Mouse (Mus musculus) lung, postnatal 0 days (tissue): ENCODE measurements around the gene Cdh26. TPM values are rescaled to one million over a fixed set of nuclear protein-coding genes. Genes with fewer than 3 reads are reported as not detected.

ENCODE experiments used
- ATAC-seq: fragments of 200-750 bp; cut with Nextera tagmentation; 2 replicates; pipeline ENCODE4 v1.8.0; 2017; ENCODE audit warnings: moderate library complexity
- DNase-seq: peaks from one replicate; pipeline ENCODE4 v3.0.0-alpha.2; 2016; ENCODE audit warnings: low spot score
- H3K27ac ChIP-seq: fragments of 300-500 bp; sonication (generic); 2 replicates; pipeline ENCODE4 v1.5.1; 2014; ENCODE audit warnings: antibody characterized with exemption, mild to moderate bottlenecking, low read length, mixed read lengths
- H3K27me3 ChIP-seq: fragments of 300-500 bp; sonication (generic); replicated peaks from 2 replicates; pipeline ENCODE4 v1.6.1; 2014; ENCODE audit warnings: low read length, mixed read lengths; ENCODE audit not compliant: insufficient read depth
- H3K36me3 ChIP-seq: fragments of 300-500 bp; sonication (generic); 2 replicates; pipeline ENCODE4 v1.6.1; 2014; ENCODE audit warnings: low read length, mixed read lengths; ENCODE audit not compliant: insufficient read depth
- H3K4me1 ChIP-seq: fragments of 300-500 bp; sonication (generic); 2 replicates; pipeline ENCODE4 v1.6.1; 2014; ENCODE audit warnings: antibody characterized with exemption, low read depth, low read length, mixed read lengths; ENCODE audit not compliant: insufficient read depth
- H3K4me2 ChIP-seq: fragments of 300-500 bp; sonication (generic); replicated peaks from 2 replicates; pipeline ENCODE4 v1.6.1; 2014; ENCODE audit warnings: low read depth, mild to moderate bottlenecking, low read length, moderate library complexity, mixed read lengths
- H3K4me3 ChIP-seq: fragments of 300-500 bp; sonication (generic); 2 replicates; pipeline ENCODE4 v1.5.1; 2014; ENCODE audit warnings: low read depth, low read length
- H3K9ac ChIP-seq: fragments of 300-500 bp; sonication (generic); replicated peaks from 2 replicates; pipeline ENCODE4 v1.6.1; 2014; ENCODE audit warnings: low read depth, mild to moderate bottlenecking
- H3K9me3 ChIP-seq: fragments of 300-500 bp; sonication (generic); 2 replicates; pipeline ENCODE4 v1.6.1; 2016; ENCODE audit warnings: low read length, mixed read lengths
- CTCF ChIP-seq: IDR thresholded peaks from 2 replicates; pipeline ENCODE4 v1.5.1; 2016; ENCODE audit warnings: antibody characterized with exemption, mild to moderate bottlenecking
- EP300 ChIP-seq: IDR thresholded peaks from 2 replicates; pipeline ENCODE4 v1.6.1; 2016; ENCODE audit warnings: antibody characterized with exemption, mild to moderate bottlenecking, control low read depth
- WGBS: fragments of 180-500 bp; shearing (Covaris S2); extraction: QIAGEN DNeasy Blood & Tissue Kit; methylation state at CpG from one replicate; pipeline ENCODE4 v1.1.7; 2014; 5-methylcytosine and 5-hydroxymethylcytosine counted together
- polyA plus RNA-seq: library from polyadenylated mRNA; unstranded; fragments of >200 nt; fragmentation: Nextera tagmentation; extraction: Ambion mirVana; gene quantifications from 2 replicates; pipeline ENCODE4 v1.2.1, GENCODE M21; 2015

Cdh26 gene
- polyA plus RNA-seq, 1 experiment from 2014 or later = 0.13 TPM

DNA sequence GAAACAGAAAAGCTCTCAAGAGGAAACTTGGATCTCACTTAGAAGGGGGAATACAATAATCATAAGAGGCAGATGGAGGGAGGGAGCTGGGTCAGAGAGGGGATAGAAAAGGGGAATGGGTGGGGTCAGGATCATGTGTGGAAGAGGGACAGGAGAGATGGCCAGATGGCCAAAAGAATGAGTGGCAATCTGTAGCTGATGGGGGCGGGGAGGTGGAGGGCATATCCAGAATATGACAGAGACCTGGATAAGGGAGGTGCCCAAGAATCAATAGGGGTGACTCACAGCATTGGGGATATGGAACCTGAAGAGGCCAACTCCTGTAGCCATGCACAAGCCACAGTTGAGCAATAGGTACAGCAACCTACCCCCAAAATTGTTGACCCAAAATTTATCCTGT lies 92.5 kb downstream of the Cdh26 start:
- Histone ChIP-seq H3K36me3 (no peaks in the 10 kb centered on the region), H3K9ac (no peak overlapping the region), H3K27ac (no peak overlapping the region), H3K27me3 (no peaks in the 10 kb centered on the region), H3K4me3 (no peak overlapping the region), H3K4me2 (no peak overlapping the region), H3K9me3 (no peaks in the 10 kb centered on the region), H3K4me1 (no peaks in the 10 kb centered on the region)
- DNase-seq (no peak), ATAC-seq (no peak)
- TF ChIP-seq EP300 (no peak), CTCF (no peak)
- 94% methylated on average over 1 of the region's 1 CpGs for WGBS

DNA sequence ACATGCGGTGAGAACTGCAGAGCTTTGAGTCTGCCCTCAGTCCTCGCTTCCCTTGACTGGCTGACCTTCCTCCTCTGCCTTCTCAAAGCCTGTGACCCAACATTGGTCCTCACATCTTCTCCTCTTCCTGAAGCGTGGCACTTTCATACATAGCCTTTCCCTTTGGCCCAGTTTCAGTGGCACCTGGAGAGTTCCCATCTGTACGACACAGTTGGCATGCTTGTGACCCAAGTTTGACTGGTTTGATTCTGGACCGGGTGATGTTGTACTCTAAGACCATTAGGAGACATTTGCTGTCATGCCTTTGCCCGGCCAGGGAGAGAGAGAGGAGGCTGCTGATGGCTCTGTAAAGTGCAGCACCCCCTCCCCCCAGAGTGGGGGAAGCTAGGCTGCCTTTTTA lies 96.4 kb downstream of the Cdh26 start:
- no peak for ATAC-seq
- TF ChIP-seq EP300 (no peak), CTCF (no peak)
- no peak overlapping the region for H3K4me2 ChIP-seq
- H3K4me3 ChIP-seq = no peak overlapping the region
- H3K36me3 ChIP-seq = no peaks in the 10 kb centered on the region
- H3K9me3 ChIP-seq = no peaks in the 10 kb centered on the region
- no peaks in the 10 kb centered on the region for H3K4me1 ChIP-seq
- WGBS = 78% methylated on average over 6 of the region's 6 CpGs
- H3K9ac ChIP-seq = no peak overlapping the region
- no peaks in the 10 kb centered on the region for H3K27me3 ChIP-seq
- H3K27ac ChIP-seq = no peak overlapping the region
- no peak for DNase-seq

DNA sequence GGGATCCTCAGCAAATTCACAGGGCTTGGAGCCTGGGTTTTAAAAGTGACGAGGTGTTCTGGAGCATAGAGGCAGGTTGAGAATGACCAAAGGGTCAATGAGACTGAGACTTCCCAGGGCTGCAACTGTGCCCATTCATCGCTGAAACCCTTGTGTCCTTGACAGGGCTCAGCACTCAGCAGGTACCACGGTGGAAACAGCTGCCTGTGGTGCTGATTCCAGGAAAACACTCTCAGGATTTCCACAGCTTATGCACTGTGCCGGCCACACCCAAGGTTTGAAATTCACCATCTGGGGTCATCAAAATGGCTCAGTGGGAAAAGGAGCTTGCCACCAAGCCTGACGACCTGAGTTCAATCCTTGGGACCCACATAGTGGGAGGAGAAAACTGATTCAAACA lies 100.9 kb downstream of the Cdh26 start:
- H3K9me3 ChIP-seq = no peaks in the 10 kb centered on the region
- TF ChIP-seq CTCF (no peak), EP300 (no peak)
- H3K27me3 ChIP-seq = no peaks in the 10 kb centered on the region
- H3K36me3 ChIP-seq = no peaks in the 10 kb centered on the region
- no peak overlapping the region for H3K4me3 ChIP-seq
- H3K27ac ChIP-seq = no peak overlapping the region
- DNase-seq (no peak), ATAC-seq (no peak)
- no peak overlapping the region for H3K9ac ChIP-seq
- H3K4me1 ChIP-seq = no peaks in the 10 kb centered on the region
- no peak overlapping the region for H3K4me2 ChIP-seq
- WGBS = 65% methylated on average over 5 of the region's 5 CpGs

DNA sequence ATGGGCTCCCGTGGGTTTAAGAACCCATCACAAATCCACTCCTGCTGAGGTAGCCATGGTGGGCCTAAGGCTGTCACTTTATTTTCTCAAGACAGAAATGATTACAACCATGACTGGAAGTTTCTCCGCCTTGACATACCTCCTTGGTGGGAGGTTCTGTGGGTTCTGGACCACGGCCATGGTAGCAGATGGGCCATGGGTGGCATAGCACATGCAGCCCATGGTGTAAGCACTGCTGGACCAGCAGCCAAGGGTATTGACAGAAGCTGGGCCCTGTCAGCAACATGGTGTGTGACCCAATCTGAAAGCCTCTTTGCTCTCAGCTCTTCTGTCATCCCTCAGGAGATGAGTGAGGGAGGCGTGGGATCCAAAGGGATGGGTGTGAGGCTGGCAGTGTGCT lies 106.2 kb downstream of the Cdh26 start:
- H3K4me3 ChIP-seq = no peak overlapping the region
- ATAC-seq (no peak), DNase-seq (no peak)
- no peaks in the 10 kb centered on the region for H3K36me3 ChIP-seq
- no peak overlapping the region for H3K9ac ChIP-seq
- H3K27me3 ChIP-seq = no peaks in the 10 kb centered on the region
- no peak overlapping the region for H3K4me2 ChIP-seq
- H3K4me1 ChIP-seq = no peaks in the 10 kb centered on the region
- no peaks in the 10 kb centered on the region for H3K9me3 ChIP-seq
- TF ChIP-seq EP300 (no peak), CTCF (no peak)
- 72% methylated on average over 4 of the region's 4 CpGs for WGBS
- no peak overlapping the region for H3K27ac ChIP-seq

Other genes with a start within 250 kb of the Cdh26 start
- 0.10 and 0.15 TPM in 2 replicates for gene Sycp2, start 22.8 kb upstream of the Cdh26 start, polyA plus RNA-seq
- gene Ppp1r3d, start 16.1 kb upstream of the Cdh26 start, polyA plus RNA-seq = 3.5 and 4.2 TPM in 2 replicates
- gene Fam217b, start 16.0 kb upstream of the Cdh26 start, polyA plus RNA-seq = 3.5 and 4.2 TPM in 2 replicates